Mouse (Mus musculus) spleen, postnatal 4 days (tissue): ENCODE results near the gene Tmem192.
"Not testable (repeated sequence)": the region's sequence is repeated elsewhere in the genome, so short reads cannot be mapped to it uniquely, and the experiment has no call there.

Experiments
- DNase-seq, 2 experiments: peaks; one replicate each; pipeline ENCODE4 v3.0.0; 2022; ENCODE audit warnings: low spot score in 2 of 2

The Tmem192 gene

DNA sequence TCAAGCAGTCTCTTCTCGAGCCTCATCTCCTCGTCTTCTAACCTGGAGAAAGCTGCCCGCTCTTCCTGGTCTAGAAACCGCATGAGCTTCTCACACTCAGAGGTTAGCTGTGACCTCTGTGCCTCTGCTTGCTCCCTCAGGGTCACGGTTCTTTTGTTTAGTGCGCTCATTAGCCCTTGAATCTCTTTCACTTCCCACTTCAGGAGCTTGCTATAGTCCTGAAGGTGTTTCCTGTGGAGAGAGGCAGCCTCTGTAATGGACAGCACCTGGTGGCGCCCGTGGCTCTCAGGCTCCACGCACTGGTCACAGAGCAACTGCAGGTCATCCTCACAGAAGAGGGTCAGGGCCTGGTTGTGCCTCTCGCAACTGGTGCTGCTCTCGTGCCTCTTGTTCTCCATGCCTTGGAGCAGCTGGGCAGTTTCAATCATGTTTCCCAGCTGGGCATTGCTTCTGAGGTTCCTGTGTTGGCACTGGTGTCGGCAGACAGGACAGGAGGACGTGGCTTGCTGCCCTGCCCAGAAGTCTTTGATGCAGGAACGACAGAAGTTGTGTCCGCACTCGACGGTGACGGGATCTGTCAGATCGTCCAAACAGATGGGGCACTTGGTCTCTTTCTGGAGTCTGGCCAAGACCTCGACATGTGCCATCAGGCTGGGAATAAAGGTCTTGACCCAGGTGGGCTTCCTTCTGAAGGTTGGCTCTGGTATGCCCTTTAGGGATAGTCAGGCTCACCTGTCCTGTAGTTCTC is 36.3 kb downstream of the Tmem192 start:
- DNase-seq, result no peak

DNA sequence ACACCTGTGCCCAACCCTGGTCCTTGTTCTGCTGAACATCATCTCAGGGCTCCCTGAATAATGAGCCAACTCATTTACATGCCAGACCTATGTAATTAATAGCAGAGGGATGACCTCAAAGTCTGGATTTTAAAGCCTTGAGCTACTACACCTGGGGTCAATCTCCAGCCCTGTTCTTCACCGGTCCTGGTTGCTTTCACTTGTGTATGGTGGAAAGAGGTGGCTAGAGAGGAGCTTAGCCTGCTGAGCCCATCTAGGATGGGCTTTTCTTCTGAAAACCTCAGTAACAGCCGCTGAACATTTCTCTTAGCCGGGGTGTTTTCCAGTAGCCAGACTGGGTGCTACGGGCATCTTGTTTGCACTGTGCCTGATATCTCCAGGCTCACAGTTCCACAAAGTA is 40.7 kb downstream of the Tmem192 start, which contains the start of gene Trim75:
TSS of gene Trim75 (minus strand) at position 101 of the 400 bp plus-strand sequence.
- DNase-seq, result no peak

DNA sequence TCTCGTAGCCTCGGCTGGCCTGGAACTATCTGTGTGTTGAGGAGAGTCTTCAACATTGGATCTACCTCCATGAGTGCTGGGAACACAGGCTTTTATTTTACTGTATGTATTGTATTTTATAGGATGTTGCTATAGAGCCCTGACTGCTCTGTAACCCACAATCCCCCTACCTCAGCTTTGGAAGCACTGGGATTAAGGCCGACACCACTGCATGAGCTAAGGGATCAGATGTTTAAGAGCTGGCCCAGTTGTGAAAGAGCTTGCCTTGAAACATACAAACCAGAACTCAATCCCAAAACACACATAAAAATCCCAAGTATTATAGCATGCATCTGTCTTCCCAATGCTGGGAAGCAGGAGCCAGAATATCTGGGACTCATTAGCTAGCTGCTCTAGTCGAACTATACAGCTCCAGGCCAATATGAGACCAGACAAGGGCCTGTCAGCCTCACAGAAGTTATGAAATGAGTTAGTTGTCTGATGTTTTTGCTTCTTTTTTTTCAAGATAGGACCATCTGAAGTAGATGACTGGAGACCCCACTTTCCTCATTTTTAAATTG is 51.9 kb downstream of the Tmem192 start:
- DNase-seq, result no peak

DNA sequence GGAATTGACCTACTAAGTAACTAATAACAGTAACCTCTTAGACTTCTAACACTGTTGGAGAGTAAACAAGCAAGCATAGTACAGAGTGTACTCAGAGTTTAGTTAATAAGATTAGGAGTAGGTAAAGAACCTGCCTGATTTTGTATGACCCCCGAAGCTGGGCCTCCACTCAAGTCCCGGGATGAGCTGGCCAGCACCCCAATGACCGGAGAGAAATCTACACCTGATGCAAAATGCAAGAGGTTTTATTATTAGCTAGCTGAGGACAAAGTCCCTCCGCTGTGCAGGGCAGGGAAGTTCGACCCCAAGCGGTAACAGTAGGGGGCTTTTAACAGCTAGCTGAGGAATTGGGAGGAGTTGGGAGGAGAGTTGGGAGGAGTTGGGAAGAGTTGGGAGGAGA is 60.6 kb downstream of the Tmem192 start:
- not testable (repeated sequence) for DNase-seq

DNA sequence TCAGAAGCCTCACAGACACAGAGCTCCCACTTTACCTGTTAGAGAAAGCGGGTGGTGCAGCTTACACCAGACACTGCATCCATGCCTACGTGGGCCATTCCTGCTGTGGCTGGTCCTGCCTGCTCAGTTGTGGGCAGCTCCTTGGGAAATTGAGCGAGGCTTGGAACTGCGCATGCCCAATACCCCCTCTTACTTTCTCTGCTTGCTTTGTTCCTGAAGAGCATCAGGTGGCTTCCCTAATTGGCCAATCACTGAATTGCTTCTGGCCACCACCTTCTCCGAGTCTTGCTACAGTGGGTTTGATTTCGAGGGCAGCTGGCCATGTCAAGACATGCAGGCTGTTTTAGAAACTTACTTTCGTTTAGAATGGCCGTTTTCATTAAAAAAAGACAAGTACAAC is 71.4 kb downstream of the Tmem192 start, which contains the start of the genes Trim61 and Trim60:
TSS of gene Trim61 (minus strand) at position 101 of the 400 bp plus-strand sequence.
TSS of gene Trim60 (minus strand) at position 162 of the 400 bp plus-strand sequence.
- DNase-seq, result no peak
